Comparison of ENCODE assay signal across 10 mouse cellular contexts in the genomic region with DNA sequence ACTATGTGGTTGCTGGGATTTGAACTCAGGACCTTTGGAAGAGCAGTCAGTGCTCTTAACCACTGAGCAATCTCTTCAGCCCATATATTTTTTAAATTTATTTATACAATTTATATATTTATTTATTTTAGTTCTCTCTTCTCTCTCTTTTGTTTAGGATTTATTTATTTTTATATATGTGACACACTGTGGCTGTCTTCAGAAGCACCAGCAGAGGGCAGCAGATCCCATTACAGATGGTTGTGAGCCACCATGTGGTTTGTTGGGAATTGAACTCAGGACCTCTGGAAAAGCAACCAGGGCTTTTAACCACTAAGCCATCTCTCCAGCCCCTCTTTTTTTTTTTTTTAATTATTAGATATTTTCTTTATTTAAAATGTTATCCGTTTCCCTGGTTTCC. TPM values are rescaled to one million over a fixed set of nuclear protein-coding genes. Genes with fewer than 3 reads are reported as not detected.
DNase-seq lines count a peak whose midpoint lies in the region; ATAC-seq and TF ChIP-seq lines count a peak whose summit lies in the region.
"Had no signal": no experiment of that assay in that cellular context is flagged by ENCODE, and none has a peak within 500 bp of the region (broad histone marks: within the 10 kb centered on the region; RNA-seq: fewer than 3 reads in every experiment).

No protein-coding gene starts in this region.

- H3K27ac ChIP-seq in hindbrain, embryonic 11.5 days (ENCODE audit: low read depth, low read length), result no peak overlapping the region
- H3K27ac ChIP-seq in hindbrain, embryonic 10.5 days, result no peak overlapping the region
- no peak overlapping the region for H3K27ac ChIP-seq in MEL (ENCODE audit: control insufficient read depth, low read depth, low read length)
- H3K27ac ChIP-seq: midbrain, embryonic 12.5 days had no signal

- H3K79me3 ChIP-seq in C2C12 (ENCODE audit: low read depth), result no peaks in the 10 kb centered on the region

- no peaks in the 10 kb centered on the region for H3K9me3 ChIP-seq in hindbrain, embryonic 11.5 days (ENCODE audit: control insufficient read depth, low read length)
- H3K9me3 ChIP-seq in hindbrain, embryonic 10.5 days, result no peaks in the 10 kb centered on the region
- H3K9me3 ChIP-seq in MEL (replicated peaks; ENCODE audit: insufficient read depth, low read length), result no peaks in the 10 kb centered on the region
- H3K9me3 ChIP-seq: midbrain, embryonic 12.5 days had no signal

- ATAC-seq in hindbrain, embryonic 11.5 days (ENCODE audit: low FRiP score), result no peak
- ATAC-seq in monocyte, adult 5-6 weeks (replicated peaks; ENCODE audit: insufficient number of reproducible peaks, low FRiP score, low TSS enrichment, poor library complexity, severe bottlenecking), result no peak
- ATAC-seq in megakaryocyte, adult 5-6 weeks (ENCODE audit: poor library complexity, severe bottlenecking), result no peak; the same call in 1 of the 2 replicates

- no peak overlapping the region for H3ac ChIP-seq in C2C12 (ENCODE audit: control insufficient read depth, insufficient read length, low read depth)

- no peak overlapping the region for H3K4me2 ChIP-seq in hindbrain, embryonic 11.5 days (replicated peaks; ENCODE audit: low read depth, low read length)
- H3K4me2 ChIP-seq: midbrain, embryonic 12.5 days had no signal

- no peaks in the 10 kb centered on the region for H3K36me3 ChIP-seq in hindbrain, embryonic 11.5 days (ENCODE audit: control insufficient read depth, insufficient read depth, low read length)
- no peaks in the 10 kb centered on the region for H3K36me3 ChIP-seq in hindbrain, embryonic 10.5 days
- H3K36me3 ChIP-seq in C2C12 (ENCODE audit: control insufficient read depth, insufficient read depth) (no peaks in the 10 kb centered on the region), MEL (ENCODE audit: control insufficient read depth in 1 of 2, insufficient read depth in 2 of 2, low read length in 2 of 2) (no peaks in the 10 kb centered on the region)
- H3K36me3 ChIP-seq: midbrain, embryonic 12.5 days had no signal

- H3K4me1 ChIP-seq in hindbrain, embryonic 11.5 days (replicated peaks; ENCODE audit: control insufficient read depth, insufficient read depth, low read length), result no peaks in the 10 kb centered on the region
- H3K4me1 ChIP-seq in hindbrain, embryonic 10.5 days (replicated peaks), result no peaks in the 10 kb centered on the region
- H3K4me1 ChIP-seq in MEL (ENCODE audit: control insufficient read depth in 1 of 2, insufficient read depth in 2 of 2, low read length in 2 of 2), result no peaks in the 10 kb centered on the region
- H3K4me1 ChIP-seq in lung, adult 2 months (ENCODE audit: control insufficient read depth, insufficient read depth, low read length), result no peaks in the 10 kb centered on the region
- H3K4me1 ChIP-seq: midbrain, embryonic 12.5 days had no signal

- no peak for TF ChIP-seq POLR2A in MEL (IDR thresholded peaks at IDR 0.05; ENCODE audit: control insufficient read depth in 1 of 2, insufficient read depth in 1 of 2, low read depth in 1 of 2, low read length in 2 of 2, poor library complexity in 1 of 2)
- TF ChIP-seq POLR2A in lung, adult 2 months (IDR thresholded peaks at IDR 0.05; ENCODE audit: borderline replicate concordance, extremely low read depth, low read depth, low read length), result no peak

- TF ChIP-seq CTCF in C2C12 (IDR thresholded peaks at IDR 0.05; ENCODE audit: control insufficient read depth, insufficient read depth, insufficient read length), result peak; percentile 23
- peak; percentile 50 to 85 (median 81) for TF ChIP-seq CTCF in MEL (IDR thresholded peaks at IDR 0.05 in 2 of 3, conservative IDR thresholded peaks at IDR 0.05 in 1 of 3; ENCODE audit: control insufficient read depth in 1 of 3, insufficient read depth in 1 of 3, low read depth in 2 of 3, low read length in 3 of 3, poor library complexity in 1 of 3, severe bottlenecking in 1 of 3)
- TF ChIP-seq CTCF in lung, adult 2 months (IDR thresholded peaks at IDR 0.05; ENCODE audit: insufficient read depth, low read length), result peak; percentile 34; the same call in 1 of the 2 replicates

- H3K4me3 ChIP-seq in hindbrain, embryonic 11.5 days (ENCODE audit: low read depth, low read length), result no peak overlapping the region
- no peak overlapping the region for H3K4me3 ChIP-seq in hindbrain, embryonic 10.5 days
- no peak overlapping the region for H3K4me3 ChIP-seq in C2C12 (ENCODE audit: insufficient read depth, poor library complexity, severe bottlenecking)
- H3K4me3 ChIP-seq in MEL (ENCODE audit: control insufficient read depth in 1 of 2, insufficient read depth in 1 of 2, low read depth in 2 of 2, low read length in 2 of 2), result no peak overlapping the region
- no peak overlapping the region for H3K4me3 ChIP-seq in lung, adult 2 months (replicated peaks; ENCODE audit: extremely low read depth, low read depth, low read length)
- H3K4me3 ChIP-seq: midbrain, embryonic 12.5 days had no signal

- H3K79me2 ChIP-seq in C2C12 (ENCODE audit: control insufficient read depth, insufficient read depth), result no peaks in the 10 kb centered on the region
- no peaks in the 10 kb centered on the region for H3K79me2 ChIP-seq in MEL (ENCODE audit: control insufficient read depth, insufficient read depth, low read length, poor library complexity)

- H3K9ac ChIP-seq in hindbrain, embryonic 11.5 days (ENCODE audit: low read depth, low read length), result no peak overlapping the region
- H3K9ac ChIP-seq in MEL (ENCODE audit: control insufficient read depth, low read depth, low read length, poor library complexity, severe bottlenecking), result no peak overlapping the region
- H3K9ac ChIP-seq: midbrain, embryonic 12.5 days had no signal

- intact Hi-C loops in left cerebral cortex, postnatal 25 days (cut with DNase I), result no loop called here

- no peaks in the 10 kb centered on the region for H3K27me3 ChIP-seq in hindbrain, embryonic 11.5 days (ENCODE audit: control insufficient read depth, insufficient read depth, low read length)
- H3K27me3 ChIP-seq in hindbrain, embryonic 10.5 days (ENCODE audit: insufficient read depth, poor library complexity, severe bottlenecking), result no peaks in the 10 kb centered on the region
- H3K27me3 ChIP-seq in C2C12 (ENCODE audit: control insufficient read depth, insufficient read depth, insufficient read length) (no peaks in the 10 kb centered on the region), MEL (ENCODE audit: control insufficient read depth in 1 of 2, insufficient read depth in 2 of 2, low read length in 2 of 2) (no peaks in the 10 kb centered on the region)
- H3K27me3 ChIP-seq: midbrain, embryonic 12.5 days had no signal

- peak; percentile 46 for TF ChIP-seq RAD21 in MEL (IDR thresholded peaks at IDR 0.05; ENCODE audit: low read depth, low read length)

- 73% methylated on average over 1 of the region's 1 CpGs for WGBS in hindbrain, embryonic 11.5 days
- 67% methylated on average over 1 of the region's 1 CpGs for WGBS in hindbrain, embryonic 10.5 days
- 85% methylated on average over 1 of the region's 1 CpGs for WGBS in lung, adult 2 months

- peak; percentile 40 for DNase-seq in hindbrain, embryonic 11.5 days (ENCODE audit: low spot score)
- no peak for DNase-seq in hindbrain, embryonic 10.5 days (ENCODE audit: low spot score)
- DNase-seq in MEL (ENCODE audit: low read depth, low spot score), result peak; percentile 81
- DNase-seq in lung, adult 2 months, result no peak
- no peak for DNase-seq in left cerebral cortex, postnatal 25 days (ENCODE audit: low spot score in 2 of 2)
- DNase-seq: cerebellum, adult 9-10 months had no signal

- TF ChIP-seq EP300 in MEL (IDR thresholded peaks at IDR 0.05; ENCODE audit: low read depth in 1 of 2, low read length in 2 of 2), result no peak

RNA-seq across cellular contexts. Expression of gene Rhot1, which starts 8.5 kb away (rescaled TPM):
- 73.8 and 74.9 TPM in 2 replicates for polyA plus RNA-seq in hindbrain, embryonic 11.5 days (2014; fragmentation: Nextera tagmentation; extraction: Ambion mirVana)
- polyA plus RNA-seq in hindbrain, embryonic 10.5 days (2016; fragmentation: Nextera tagmentation; extraction: Ambion mirVana), result 56.0 and 56.1 TPM in 2 replicates
- polyA plus RNA-seq in C2C12 (2012; fragmentation: generic; extraction: Trizol), result 15.8 TPM
- 39.8 and 43.7 TPM in 2 replicates for total RNA-seq in MEL (2012; rRNA removed)
- 100 to 1,000 TPM in 1 of 2 experiments, 10 to 100 TPM in 1; 44.3 to 919 TPM for polyA plus RNA-seq in MEL (2012; ENCODE audit: insufficient read depth in 1 of 2, insufficient read length in 2 of 2, low read depth in 1 of 2, low replicate concordance in 2 of 2, missing spikeins in 1 of 2)
- 8.7 and 14.9 TPM in 2 replicates for polyA plus RNA-seq in lung, adult 2 months (2012; rRNA removed)
- 48.4 to 57.1 TPM (median 56.2 TPM) in 3 replicates for total RNA-seq in monocyte, adult 5-6 weeks (2017)
- 10 to 100 TPM; 72.9 to 76.9 TPM for total RNA-seq in left cerebral cortex, postnatal 25 days (2021)
- 42.5 and 45.0 TPM in 2 replicates for total RNA-seq in megakaryocyte, adult 5-6 weeks (2015)
- total RNA-seq in megakaryocyte, adult 5-6 weeks (2017), result 34.6 and 37.8 TPM in 2 replicates

RNA-seq across cellular contexts. Expression of gene Rnf135, which starts 16.7 kb away (rescaled TPM):
- polyA plus RNA-seq in hindbrain, embryonic 11.5 days (2014; fragmentation: Nextera tagmentation; extraction: Ambion mirVana), result 3.3 and 3.8 TPM in 2 replicates
- polyA plus RNA-seq in hindbrain, embryonic 10.5 days (2016; fragmentation: Nextera tagmentation; extraction: Ambion mirVana), result 5.0 and 5.2 TPM in 2 replicates
- 3.6 TPM for polyA plus RNA-seq in C2C12 (2012; fragmentation: generic; extraction: Trizol)
- total RNA-seq in MEL (2012; rRNA removed), result 4.1 and 5.2 TPM in 2 replicates
- polyA plus RNA-seq in MEL (2012; ENCODE audit: insufficient read depth in 1 of 2, insufficient read length in 2 of 2, low read depth in 1 of 2, low replicate concordance in 2 of 2, missing spikeins in 1 of 2), result 1 to 10 TPM in 1 of 2 experiments, not detected in 1; 8.0 TPM
- 8.1 and 9.4 TPM in 2 replicates for polyA plus RNA-seq in lung, adult 2 months (2012; rRNA removed)
- 5.0 to 10.4 TPM (median 6.2 TPM) in 3 replicates for total RNA-seq in monocyte, adult 5-6 weeks (2017)
- total RNA-seq in left cerebral cortex, postnatal 25 days (2021), result 1 to 10 TPM; 3.4 to 4.1 TPM
- 4.8 and 9.1 TPM in 2 replicates for total RNA-seq in megakaryocyte, adult 5-6 weeks (2015)
- 4.4 and 4.7 TPM in 2 replicates for total RNA-seq in megakaryocyte, adult 5-6 weeks (2017)

RNA-seq across cellular contexts. Expression of gene Adap2, which starts 46.4 kb away (rescaled TPM):
- polyA plus RNA-seq in hindbrain, embryonic 11.5 days (2014; fragmentation: Nextera tagmentation; extraction: Ambion mirVana), result 1.1 and 1.4 TPM in 2 replicates
- 0.81 and 2.0 TPM in 2 replicates for polyA plus RNA-seq in hindbrain, embryonic 10.5 days (2016; fragmentation: Nextera tagmentation; extraction: Ambion mirVana)
- 0.04 TPM for polyA plus RNA-seq in C2C12 (2012; fragmentation: generic; extraction: Trizol)
- total RNA-seq in MEL (2012; rRNA removed), result not detected in 2 replicates
- polyA plus RNA-seq in MEL (2012; ENCODE audit: insufficient read depth in 1 of 2, insufficient read length in 2 of 2, low read depth in 1 of 2, low replicate concordance in 2 of 2, missing spikeins in 1 of 2), result not detected
- polyA plus RNA-seq in lung, adult 2 months (2012; rRNA removed), result 7.0 and 18.2 TPM in 2 replicates
- total RNA-seq in monocyte, adult 5-6 weeks (2017), result 6.7 to 11.8 TPM (median 8.7 TPM) in 3 replicates
- total RNA-seq in left cerebral cortex, postnatal 25 days (2021), result 1 to 10 TPM; 6.9 to 7.8 TPM
- total RNA-seq in megakaryocyte, adult 5-6 weeks (2015), result 2.7 and 3.7 TPM in 2 replicates
- total RNA-seq in megakaryocyte, adult 5-6 weeks (2017), result 4.2 and 5.8 TPM in 2 replicates

RNA-seq across cellular contexts. Expression of gene Tefm, which starts 58.4 kb away (rescaled TPM):
- polyA plus RNA-seq in hindbrain, embryonic 11.5 days (2014; fragmentation: Nextera tagmentation; extraction: Ambion mirVana), result 29.4 and 34.6 TPM in 2 replicates
- polyA plus RNA-seq in hindbrain, embryonic 10.5 days (2016; fragmentation: Nextera tagmentation; extraction: Ambion mirVana), result 33.6 and 34.7 TPM in 2 replicates
- polyA plus RNA-seq in C2C12 (2012; fragmentation: generic; extraction: Trizol) (11.5 TPM), MEL (2012; ENCODE audit: insufficient read depth in 1 of 2, insufficient read length in 2 of 2, low read depth in 1 of 2, low replicate concordance in 2 of 2, missing spikeins in 1 of 2) (10 to 100 TPM in 1 of 2 experiments, not detected in 1; 23.6 TPM)
- total RNA-seq in MEL (2012; rRNA removed), result 30.0 and 33.9 TPM in 2 replicates
- polyA plus RNA-seq in lung, adult 2 months (2012; rRNA removed), result 2.7 and 4.3 TPM in 2 replicates
- 2.9 to 11.4 TPM (median 5.8 TPM) in 3 replicates for total RNA-seq in monocyte, adult 5-6 weeks (2017)
- total RNA-seq in left cerebral cortex, postnatal 25 days (2021), result 10 to 100 TPM in 1 of 2 experiments, 1 to 10 TPM in 1; 9.4 to 10.0 TPM
- 9.7 and 11.4 TPM in 2 replicates for total RNA-seq in megakaryocyte, adult 5-6 weeks (2015)
- 10.4 and 11.4 TPM in 2 replicates for total RNA-seq in megakaryocyte, adult 5-6 weeks (2017)

Comparison
In these comparisons a context has a peak if more than half of its experiments do, and no peak if none do; other contexts are left out.
1. DNase-seq: peak in hindbrain, embryonic 11.5 days (single experiment) and MEL (single experiment); none in hindbrain, embryonic 10.5 days (single experiment), lung, adult 2 months (single experiment) and left cerebral cortex, postnatal 25 days (0 of 2).
2. CTCF ChIP-seq: peak in every context shown above with its lines; median percentile 81 in MEL; 34 in lung, adult 2 months; 23 in C2C12.